ENCODE assay signal across 34 mouse cellular contexts in genomic region chr13:53677187-53677586, GRCm38 (mm10).
"Had no signal": no experiment of that assay in that cellular context is flagged by ENCODE, and none has a peak within 500 bp of the region (broad histone marks: within the 10 kb centered on the region; RNA-seq: fewer than 3 reads in every experiment).

No protein-coding gene starts in this region.

- ATAC-seq: hindbrain, embryonic 16.5 days; hindbrain, postnatal 0 days; inflammation-experienced regulatory T-cells, adult 6 months; intestine, embryonic 15.5 days; intestine, embryonic 16.5 days; intestine, postnatal 0 days had no signal

- H3K9me3 ChIP-seq: heart, embryonic 12.5 days; heart, embryonic 13.5 days; heart, embryonic 15.5 days; hindbrain, embryonic 10.5 days; hindbrain, embryonic 12.5 days; hindbrain, embryonic 13.5 days; hindbrain, embryonic 15.5 days; intestine, embryonic 15.5 days; kidney, embryonic 15.5 days had no signal

- H3K9ac ChIP-seq: heart, embryonic 12.5 days; heart, embryonic 13.5 days; heart, embryonic 15.5 days; hindbrain, embryonic 12.5 days; hindbrain, embryonic 13.5 days; hindbrain, embryonic 14.5 days; hindbrain, embryonic 15.5 days; intestine, embryonic 15.5 days; kidney, embryonic 15.5 days had no signal

- H3K27me3 ChIP-seq: hindbrain, embryonic 12.5 days; intestine, embryonic 15.5 days had no signal

- H3K36me3 ChIP-seq: heart, embryonic 12.5 days; heart, embryonic 13.5 days; heart, embryonic 15.5 days; hindbrain, embryonic 10.5 days; hindbrain, embryonic 12.5 days; hindbrain, embryonic 13.5 days; hindbrain, embryonic 15.5 days; intestine, embryonic 15.5 days; kidney, embryonic 15.5 days had no signal

- H3K4me3 ChIP-seq: heart, embryonic 12.5 days; heart, embryonic 13.5 days; heart, embryonic 15.5 days; hindbrain, embryonic 10.5 days; hindbrain, embryonic 12.5 days; hindbrain, embryonic 13.5 days; hindbrain, embryonic 15.5 days; intestine, embryonic 15.5 days; kidney, embryonic 15.5 days; layer of hippocampus, adult 2 months; left cerebral cortex, adult 2 months had no signal

- H3K27ac ChIP-seq: heart, embryonic 13.5 days; heart, embryonic 15.5 days; hindbrain, embryonic 10.5 days; hindbrain, embryonic 12.5 days; hindbrain, embryonic 13.5 days; hindbrain, embryonic 14.5 days; hindbrain, embryonic 15.5 days; hindbrain, postnatal 0 days; intestine, embryonic 15.5 days; kidney, embryonic 15.5 days; kidney, postnatal 0 days; layer of hippocampus, adult 2 months; left cerebral cortex, adult 2 months had no signal

- DNase-seq: heart, postnatal 10 days; heart, postnatal 14 days; heart, postnatal 36 days; heart, postnatal 4 days; kidney, adult 11 months; kidney, adult 18-20 months; kidney, adult 2 months; kidney, adult 8-10 months; kidney, adult 9 months; kidney, postnatal 10 days; kidney, postnatal 14 days; kidney, postnatal 25 days; kidney, postnatal 36 days; kidney, postnatal 4 days; layer of hippocampus, adult 9-11 months; layer of hippocampus, postnatal 36 days had no signal

- H3K4me1 ChIP-seq: hindbrain, embryonic 15.5 days; intestine, embryonic 15.5 days; kidney, embryonic 15.5 days had no signal

- H3K4me2 ChIP-seq: heart, embryonic 12.5 days; heart, embryonic 13.5 days; heart, embryonic 15.5 days; hindbrain, embryonic 12.5 days; hindbrain, embryonic 13.5 days; hindbrain, embryonic 14.5 days; hindbrain, embryonic 15.5 days; intestine, embryonic 15.5 days; kidney, embryonic 15.5 days had no signal
